Mouse (Mus musculus) fibroblast of lung, adult 2 months (primary cell): Measurements from ENCODE around the gene Clmp.
A peak's percentile ranks its signal among the peaks of the same experiment; 100 is the strongest.

Experiments
- DNase-seq: peaks from one replicate; pipeline ENCODE4 v3.0.0-alpha.2; 2011; ENCODE audit warnings: low read depth

The Clmp gene

GRCm38 (mm10) chr9:40693026-40693425 is 7.3 kb downstream of the Clmp start:
- DNase-seq, result no peak

GRCm38 (mm10) chr9:40693768-40694167 is 8.0 kb downstream of the Clmp start:
- no peak for DNase-seq

GRCm38 (mm10) chr9:40694284-40694683 is 8.5 kb downstream of the Clmp start:
- no peak for DNase-seq

GRCm38 (mm10) chr9:40696086-40696485 is 10.3 kb downstream of the Clmp start:
- DNase-seq, result no peak

- DNase-seq, result no peak
Measured at GRCm38 (mm10) chr9:40699194-40699593, 13.4 kb downstream of the Clmp start.

- no peak for DNase-seq
Measured at GRCm38 (mm10) chr9:40700253-40700652, 14.5 kb downstream of the Clmp start.

- DNase-seq, result no peak
Measured at GRCm38 (mm10) chr9:40704364-40705276, 18.9 kb downstream of the Clmp start.

- no peak for DNase-seq
Measured at GRCm38 (mm10) chr9:40708448-40709140, 22.8 kb downstream of the Clmp start.

- DNase-seq, result no peak
Measured at GRCm38 (mm10) chr9:40709141-40709537, 23.4 kb downstream of the Clmp start.

- DNase-seq, result no peak
Measured at GRCm38 (mm10) chr9:40709587-40709986, 23.8 kb downstream of the Clmp start.

GRCm38 (mm10) chr9:40709991-40710390 is 24.2 kb downstream of the Clmp start:
- DNase-seq, result no peak

GRCm38 (mm10) chr9:40711654-40712053 is 25.9 kb downstream of the Clmp start:
- DNase-seq, result no peak

GRCm38 (mm10) chr9:40717182-40717874 is 31.6 kb downstream of the Clmp start:
- peak; percentile 94 for DNase-seq

GRCm38 (mm10) chr9:40717875-40718185 is 32.1 kb downstream of the Clmp start:
- peak; percentile 80 for DNase-seq

- DNase-seq, result no peak
Measured at GRCm38 (mm10) chr9:40720881-40721280, 35.1 kb downstream of the Clmp start.

GRCm38 (mm10) chr9:40723311-40723772 is 37.6 kb downstream of the Clmp start:
- DNase-seq, result no peak

GRCm38 (mm10) chr9:40724978-40725377 is 39.2 kb downstream of the Clmp start:
- DNase-seq, result no peak

- DNase-seq, result no peak
Measured at GRCm38 (mm10) chr9:40727140-40727823, 41.5 kb downstream of the Clmp start.

- DNase-seq, result no peak
Measured at GRCm38 (mm10) chr9:40727824-40728495, 42.2 kb downstream of the Clmp start.

GRCm38 (mm10) chr9:40730302-40730700 is 44.5 kb downstream of the Clmp start:
- no peak for DNase-seq
